Comparison of ENCODE assay signal across 30 mouse cellular contexts in genomic region chr4:43552437-43552836, GRCm38 (mm10). TPM values are rescaled to one million over a fixed set of nuclear protein-coding genes. Genes with fewer than 3 reads are reported as not detected.
DNase-seq lines count a peak whose midpoint lies in the region; ATAC-seq and TF ChIP-seq lines count a peak whose summit lies in the region.
"Had no signal": no experiment of that assay in that cellular context is flagged by ENCODE, and none has a peak within 500 bp of the region (broad histone marks: within the 10 kb centered on the region; RNA-seq: fewer than 3 reads in every experiment).

No protein-coding gene starts in this region.

- H3K27me3 ChIP-seq in forebrain, embryonic 16.5 days (replicated peaks; ENCODE audit: control insufficient read depth, insufficient read depth, low read length), result no peaks in the 10 kb centered on the region
- no peaks in the 10 kb centered on the region for H3K27me3 ChIP-seq in midbrain, embryonic 15.5 days (replicated peaks)
- H3K27me3 ChIP-seq: embryonic facial prominence, embryonic 12.5 days; hindbrain, embryonic 12.5 days; limb, embryonic 13.5 days; lung, embryonic 15.5 days; midbrain, embryonic 12.5 days; neural tube, embryonic 13.5 days; stomach, embryonic 15.5 days had no signal

- H3K9me3 ChIP-seq in forebrain, embryonic 16.5 days (ENCODE audit: control insufficient read depth, low read length), result no peaks in the 10 kb centered on the region
- no peaks in the 10 kb centered on the region for H3K9me3 ChIP-seq in midbrain, embryonic 15.5 days
- H3K9me3 ChIP-seq: embryonic facial prominence, embryonic 12.5 days; hindbrain, embryonic 12.5 days; limb, embryonic 13.5 days; midbrain, embryonic 12.5 days; neural tube, embryonic 13.5 days; stomach, embryonic 15.5 days had no signal

- no peaks in the 10 kb centered on the region for H3K4me1 ChIP-seq in forebrain, embryonic 16.5 days (replicated peaks; ENCODE audit: control insufficient read depth, insufficient read depth, low read length)
- no peaks in the 10 kb centered on the region for H3K4me1 ChIP-seq in midbrain, embryonic 15.5 days
- H3K4me1 ChIP-seq: midbrain, embryonic 12.5 days had no signal

- no peak overlapping the region for H3K4me2 ChIP-seq in forebrain, embryonic 16.5 days (ENCODE audit: low read length)
- H3K4me2 ChIP-seq in midbrain, embryonic 15.5 days, result no peak overlapping the region
- H3K4me2 ChIP-seq: embryonic facial prominence, embryonic 12.5 days; heart, embryonic 11.5 days; hindbrain, embryonic 12.5 days; limb, embryonic 13.5 days; liver, embryonic 11.5 days; lung, embryonic 15.5 days; midbrain, embryonic 12.5 days; neural tube, embryonic 13.5 days; stomach, embryonic 15.5 days had no signal

- TF ChIP-seq CTCF in layer of hippocampus, adult 2 months (conservative IDR thresholded peaks at IDR 0.05), result no peak

- H3K9ac ChIP-seq in forebrain, embryonic 16.5 days (replicated peaks; ENCODE audit: low read depth, low read length), result no peak overlapping the region
- no peak overlapping the region for H3K9ac ChIP-seq in midbrain, embryonic 15.5 days
- H3K9ac ChIP-seq: embryonic facial prominence, embryonic 12.5 days; hindbrain, embryonic 12.5 days; limb, embryonic 13.5 days; lung, embryonic 15.5 days; midbrain, embryonic 12.5 days; neural tube, embryonic 13.5 days; stomach, embryonic 15.5 days had no signal

- peaks cover 48% of the 10 kb centered on the region for H3K36me3 ChIP-seq in forebrain, embryonic 16.5 days (ENCODE audit: control insufficient read depth, insufficient read depth)
- H3K36me3 ChIP-seq in midbrain, embryonic 15.5 days (replicated peaks), result peaks cover 74% of the 10 kb centered on the region

- H3K27ac ChIP-seq in layer of hippocampus, adult 2 months, result peak overlapping the region; percentile 37; the same call in 1 of the 2 replicates
- no peak overlapping the region for H3K27ac ChIP-seq in forebrain, embryonic 16.5 days (ENCODE audit: low read length)
- H3K27ac ChIP-seq in midbrain, embryonic 15.5 days, result no peak overlapping the region
- H3K27ac ChIP-seq: embryonic facial prominence, embryonic 12.5 days; hindbrain, embryonic 12.5 days; limb, embryonic 13.5 days; lung, embryonic 15.5 days; midbrain, embryonic 12.5 days; neural tube, embryonic 13.5 days; stomach, embryonic 15.5 days had no signal

- peak in 1 of 2 experiments; percentile 26 for DNase-seq in layer of hippocampus, adult 2 months (ENCODE audit: low spot score in 2 of 2)
- no peak for DNase-seq in layer of hippocampus, postnatal 10 days (ENCODE audit: low spot score in 2 of 2)
- DNase-seq in right cerebral cortex, adult 2 months (ENCODE audit: low spot score in 2 of 2), result peak; percentile 67 to 72
- no peak for DNase-seq in right cerebral cortex, postnatal 10 days (ENCODE audit: low spot score in 2 of 2)
- DNase-seq in left cerebral cortex, adult 9 months (ENCODE audit: low spot score in 2 of 2), result peak; percentile 68 to 72
- peak; percentile 63 for DNase-seq in telencephalon, adult 2 months (ENCODE audit: low read depth, low spot score)
- DNase-seq: adrenal gland, adult 8-10 months; cerebellum, adult 8-10 months; cerebellum, postnatal 25 days; embryo, embryonic 11 days; gastrocnemius, postnatal 25 days; heart, adult 11 months; heart, postnatal 36 days; kidney, postnatal 14 days; layer of hippocampus, postnatal 36 days; thymus, postnatal 14 days had no signal

- no peak overlapping the region for H3K4me3 ChIP-seq in layer of hippocampus, adult 2 months
- H3K4me3 ChIP-seq in forebrain, embryonic 16.5 days (replicated peaks; ENCODE audit: low read length), result no peak overlapping the region
- no peak overlapping the region for H3K4me3 ChIP-seq in midbrain, embryonic 15.5 days
- H3K4me3 ChIP-seq: embryonic facial prominence, embryonic 12.5 days; hindbrain, embryonic 12.5 days; limb, embryonic 13.5 days; lung, embryonic 15.5 days; midbrain, embryonic 12.5 days; neural tube, embryonic 13.5 days; stomach, embryonic 15.5 days had no signal

- ATAC-seq in forebrain, embryonic 16.5 days, result no peak
- no peak for ATAC-seq in midbrain, embryonic 15.5 days (replicated peaks)
- ATAC-seq: forebrain, embryonic 14.5 days; intestine, postnatal 0 days had no signal

- 98% methylated on average over 5 of the region's 5 CpGs for WGBS in forebrain, embryonic 16.5 days
- WGBS in midbrain, embryonic 15.5 days, result 93% methylated on average over 5 of the region's 5 CpGs

RNA-seq across cellular contexts. Expression of gene Creb3, which starts 9.7 kb away (rescaled TPM):
- total RNA-seq in layer of hippocampus, adult 2 months (2021), result 10 to 100 TPM; 70.3 to 75.1 TPM
- total RNA-seq in layer of hippocampus, postnatal 10 days (2021), result 10 to 100 TPM; 65.9 to 75.4 TPM
- 83.5 and 91.1 TPM in 2 replicates for polyA plus RNA-seq in forebrain, embryonic 16.5 days (2015; fragmentation: Nextera tagmentation; extraction: Ambion mirVana)
- polyA plus RNA-seq in midbrain, embryonic 15.5 days (2015; fragmentation: Nextera tagmentation; extraction: Ambion mirVana), result 82.7 and 94.0 TPM in 2 replicates

RNA-seq across cellular contexts. Expression of gene Tln1, which starts 10.1 kb away (rescaled TPM):
- 10 to 100 TPM; 36.4 to 42.9 TPM for total RNA-seq in layer of hippocampus, adult 2 months (2021)
- total RNA-seq in layer of hippocampus, postnatal 10 days (2021), result 10 to 100 TPM; 54.4 to 69.7 TPM
- 49.5 and 54.6 TPM in 2 replicates for polyA plus RNA-seq in forebrain, embryonic 16.5 days (2015; fragmentation: Nextera tagmentation; extraction: Ambion mirVana)
- polyA plus RNA-seq in midbrain, embryonic 15.5 days (2015; fragmentation: Nextera tagmentation; extraction: Ambion mirVana), result 58.8 and 61.0 TPM in 2 replicates

RNA-seq across cellular contexts. Expression of gene Rgp1, which starts 26.1 kb away (rescaled TPM):
- 10 to 100 TPM; 45.3 to 49.9 TPM for total RNA-seq in layer of hippocampus, adult 2 months (2021)
- 10 to 100 TPM; 46.2 to 53.6 TPM for total RNA-seq in layer of hippocampus, postnatal 10 days (2021)
- 27.0 and 30.5 TPM in 2 replicates for polyA plus RNA-seq in forebrain, embryonic 16.5 days (2015; fragmentation: Nextera tagmentation; extraction: Ambion mirVana)
- 24.8 and 25.7 TPM in 2 replicates for polyA plus RNA-seq in midbrain, embryonic 15.5 days (2015; fragmentation: Nextera tagmentation; extraction: Ambion mirVana)

RNA-seq across cellular contexts. Expression of gene Gba2, which starts 26.2 kb away (rescaled TPM):
- 10 to 100 TPM; 61.0 to 64.4 TPM for total RNA-seq in layer of hippocampus, adult 2 months (2021)
- 10 to 100 TPM; 56.8 to 57.7 TPM for total RNA-seq in layer of hippocampus, postnatal 10 days (2021)
- 62.3 and 64.6 TPM in 2 replicates for polyA plus RNA-seq in forebrain, embryonic 16.5 days (2015; fragmentation: Nextera tagmentation; extraction: Ambion mirVana)
- 67.9 and 71.0 TPM in 2 replicates for polyA plus RNA-seq in midbrain, embryonic 15.5 days (2015; fragmentation: Nextera tagmentation; extraction: Ambion mirVana)

RNA-seq across cellular contexts. Expression of gene Tpm2, which starts 28.9 kb away (rescaled TPM):
- total RNA-seq in layer of hippocampus, adult 2 months (2021), result 1 to 10 TPM; 5.4 to 6.1 TPM
- total RNA-seq in layer of hippocampus, postnatal 10 days (2021), result 1 to 10 TPM; 5.0 to 7.4 TPM
- 10.5 and 13.2 TPM in 2 replicates for polyA plus RNA-seq in forebrain, embryonic 16.5 days (2015; fragmentation: Nextera tagmentation; extraction: Ambion mirVana)
- polyA plus RNA-seq in midbrain, embryonic 15.5 days (2015; fragmentation: Nextera tagmentation; extraction: Ambion mirVana), result 9.8 and 10.7 TPM in 2 replicates
- polyA plus RNA-seq: G1E had no signal

Comparison
In these comparisons a context has a peak if more than half of its experiments do, and no peak if none do; other contexts are left out.
1. DNase-seq: peak in right cerebral cortex, adult 2 months (2 of 2), left cerebral cortex, adult 9 months (2 of 2) and telencephalon, adult 2 months (single experiment); none in layer of hippocampus, postnatal 10 days (0 of 2) and right cerebral cortex, postnatal 10 days (0 of 2).